Mouse (Mus musculus): Measurements from ENCODE around the gene Cbfa2t2. TPM values are rescaled to one million over a fixed set of nuclear protein-coding genes. Genes with fewer than 3 reads are reported as not detected.

The Cbfa2t2 gene
- total and polyA plus RNA-seq, 2 experiments from 2014 or later, result 18.2 to 45.1 TPM

- Histone ChIP-seq H3K27ac (ENCODE audit: low read depth) (no peak overlapping the region), H3K4me3 (ENCODE audit: low read depth, low read length) (no peak overlapping the region), H3K4me1 (ENCODE audit: control insufficient read depth, insufficient read depth) (no peaks in the 10 kb centered on the region), H3K4me2 (ENCODE audit: low read depth, low read length) (no peak overlapping the region), H3K9me3 (replicated peaks; ENCODE audit: control insufficient read depth, low read length) (no peaks in the 10 kb centered on the region), H3K9ac (replicated peaks; ENCODE audit: low read depth, low read length) (no peak overlapping the region), H3K27me3 (ENCODE audit: control insufficient read depth, insufficient read depth, low read length) (no peaks in the 10 kb centered on the region), H3K36me3 (replicated peaks; ENCODE audit: control insufficient read depth, insufficient read depth, low read length) (peaks cover 37% of the 10 kb centered on the region)
- TF ChIP-seq EP300 (IDR thresholded peaks at IDR 0.05; ENCODE audit: low read depth) (no peak), CTCF (IDR thresholded peaks at IDR 0.05; ENCODE audit: low read depth) (peak; percentile 27; the same call in 1 of the 2 replicates)
- DNase-seq (ENCODE audit: low spot score) (peak; percentile 24), ATAC-seq (ENCODE audit: insufficient read depth, low read depth) (no peak)
- WGBS, result 54% methylated on average over 9 of the region's 9 CpGs
Observed at GRCm38 (mm10) chr2:154507566-154508283, 71.4 kb downstream of the Cbfa2t2 start.

DNA sequence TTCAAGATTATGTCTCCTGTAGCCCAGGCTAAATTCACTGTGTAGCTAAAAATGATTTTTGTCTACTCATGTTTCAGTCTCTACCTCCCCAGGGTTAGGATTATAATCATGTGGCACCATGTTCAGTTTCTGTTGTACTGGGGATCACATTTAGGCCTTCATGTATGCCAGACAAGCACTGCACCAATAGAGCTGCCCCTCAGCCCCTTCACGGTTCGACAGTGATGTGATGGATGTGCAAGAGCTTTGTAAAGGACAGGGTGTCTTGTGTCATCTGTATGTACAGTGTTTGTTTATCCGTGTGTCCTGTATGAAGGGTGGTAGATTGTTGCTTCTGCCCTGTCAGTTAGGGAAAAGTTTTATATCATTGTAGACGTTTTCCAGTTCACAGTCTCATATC, 72.2 kb downstream of the Cbfa2t2 start:
- no peak overlapping the region for H3K4me3 ChIP-seq (ENCODE audit: low read depth, low read length)
- H3K9ac ChIP-seq (replicated peaks; ENCODE audit: low read depth, low read length), result no peak overlapping the region
- no peak for ATAC-seq (ENCODE audit: insufficient read depth, low read depth)
- H3K9me3 ChIP-seq (replicated peaks; ENCODE audit: control insufficient read depth, low read length), result no peaks in the 10 kb centered on the region
- H3K27ac ChIP-seq (ENCODE audit: low read depth), result no peak overlapping the region
- no peak for DNase-seq (ENCODE audit: low spot score)
- no peak overlapping the region for H3K4me2 ChIP-seq (ENCODE audit: low read depth, low read length)
- peaks cover 37% of the 10 kb centered on the region for H3K36me3 ChIP-seq (replicated peaks; ENCODE audit: control insufficient read depth, insufficient read depth, low read length)
- WGBS, result 90% methylated on average over 4 of the region's 4 CpGs
- H3K27me3 ChIP-seq (ENCODE audit: control insufficient read depth, insufficient read depth, low read length), result no peaks in the 10 kb centered on the region
- no peaks in the 10 kb centered on the region for H3K4me1 ChIP-seq (ENCODE audit: control insufficient read depth, insufficient read depth)
- TF ChIP-seq CTCF (IDR thresholded peaks at IDR 0.05; ENCODE audit: low read depth) (no peak), EP300 (IDR thresholded peaks at IDR 0.05; ENCODE audit: low read depth) (no peak)

DNA sequence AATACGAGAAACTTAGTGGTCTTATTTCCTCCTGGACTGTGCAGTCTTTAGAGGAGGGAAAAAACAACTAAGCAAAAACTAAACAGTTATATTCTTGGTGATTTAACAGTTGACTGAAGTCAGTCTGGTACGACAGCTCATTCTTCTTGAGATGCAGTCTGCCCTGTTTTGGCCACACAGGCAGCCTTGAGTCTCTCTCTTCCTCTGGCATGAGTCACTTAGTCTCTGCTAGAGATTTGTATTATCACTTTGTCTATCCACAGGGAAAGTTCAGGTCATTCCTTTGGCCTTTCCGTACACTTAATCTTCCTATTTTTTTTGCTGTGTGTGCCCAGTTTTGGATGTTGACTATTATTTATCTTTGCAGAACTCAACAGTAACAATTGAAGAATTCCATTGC, 73.9 kb downstream of the Cbfa2t2 start:
- 86% methylated on average over 3 of the region's 3 CpGs for WGBS
- H3K27me3 ChIP-seq (ENCODE audit: control insufficient read depth, insufficient read depth, low read length), result no peaks in the 10 kb centered on the region

GRCm38 (mm10) chr2:154516944-154517343, 80.7 kb downstream of the Cbfa2t2 start:
- ATAC-seq (ENCODE audit: insufficient read depth, low read depth) (no peak), DNase-seq (ENCODE audit: low spot score) (no peak)
- Histone ChIP-seq H3K9me3 (replicated peaks; ENCODE audit: control insufficient read depth, low read length) (no peaks in the 10 kb centered on the region), H3K4me2 (ENCODE audit: low read depth, low read length) (no peak overlapping the region), H3K36me3 (replicated peaks; ENCODE audit: control insufficient read depth, insufficient read depth, low read length) (peaks cover 24% of the 10 kb centered on the region), H3K9ac (replicated peaks; ENCODE audit: low read depth, low read length) (no peak overlapping the region), H3K27me3 (ENCODE audit: control insufficient read depth, insufficient read depth, low read length) (no peaks in the 10 kb centered on the region), H3K27ac (ENCODE audit: low read depth) (no peak overlapping the region), H3K4me1 (ENCODE audit: control insufficient read depth, insufficient read depth) (no peaks in the 10 kb centered on the region), H3K4me3 (ENCODE audit: low read depth, low read length) (no peak overlapping the region)
- TF ChIP-seq EP300 (IDR thresholded peaks at IDR 0.05; ENCODE audit: low read depth) (no peak), CTCF (IDR thresholded peaks at IDR 0.05; ENCODE audit: low read depth) (no peak)
- 68% methylated on average over 3 of the region's 3 CpGs for WGBS

More for the DNA sequence above, 73.9 kb downstream of the Cbfa2t2 start:
- no peak for ATAC-seq (ENCODE audit: insufficient read depth, low read depth)
- H3K4me3 ChIP-seq (ENCODE audit: low read depth, low read length), result no peak overlapping the region
- no peaks in the 10 kb centered on the region for H3K4me1 ChIP-seq (ENCODE audit: control insufficient read depth, insufficient read depth)
- H3K9ac ChIP-seq (replicated peaks; ENCODE audit: low read depth, low read length), result no peak overlapping the region
- peaks cover 28% of the 10 kb centered on the region for H3K36me3 ChIP-seq (replicated peaks; ENCODE audit: control insufficient read depth, insufficient read depth, low read length)
- no peak overlapping the region for H3K4me2 ChIP-seq (ENCODE audit: low read depth, low read length)
- no peaks in the 10 kb centered on the region for H3K9me3 ChIP-seq (replicated peaks; ENCODE audit: control insufficient read depth, low read length)
- DNase-seq (ENCODE audit: low spot score), result no peak
- TF ChIP-seq EP300 (IDR thresholded peaks at IDR 0.05; ENCODE audit: low read depth), result no peak
- TF ChIP-seq CTCF (IDR thresholded peaks at IDR 0.05; ENCODE audit: low read depth), result no peak
- H3K27ac ChIP-seq (ENCODE audit: low read depth), result no peak overlapping the region

DNA sequence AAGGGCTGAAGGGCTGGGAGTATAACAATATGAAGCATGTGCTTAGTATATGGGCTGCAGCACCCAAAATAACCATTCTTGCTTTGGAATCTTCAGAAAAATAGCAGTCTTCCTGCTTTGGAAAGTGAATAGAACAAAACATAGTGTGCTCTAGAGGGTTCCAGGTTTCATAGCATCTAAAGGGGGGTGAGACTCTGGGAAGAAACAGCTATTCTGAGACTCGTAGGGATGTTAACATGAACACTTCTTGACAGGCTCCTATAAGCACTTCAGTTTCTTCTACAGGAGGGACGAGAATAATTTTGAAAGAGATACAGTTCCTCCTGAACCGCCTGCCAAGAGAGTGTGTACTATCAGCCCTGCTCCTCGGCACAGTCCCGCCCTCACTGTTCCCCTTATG, 81.1 kb downstream of the Cbfa2t2 start:
- H3K27me3 ChIP-seq (ENCODE audit: control insufficient read depth, insufficient read depth, low read length), result no peaks in the 10 kb centered on the region
- 52% methylated on average over 5 of the region's 5 CpGs for WGBS
- peaks cover 27% of the 10 kb centered on the region for H3K36me3 ChIP-seq (replicated peaks; ENCODE audit: control insufficient read depth, insufficient read depth, low read length)
- H3K4me2 ChIP-seq (ENCODE audit: low read depth, low read length), result no peak overlapping the region
- H3K4me3 ChIP-seq (ENCODE audit: low read depth, low read length), result no peak overlapping the region
- no peak overlapping the region for H3K27ac ChIP-seq (ENCODE audit: low read depth)
- TF ChIP-seq EP300 (IDR thresholded peaks at IDR 0.05; ENCODE audit: low read depth), result no peak
- TF ChIP-seq CTCF (IDR thresholded peaks at IDR 0.05; ENCODE audit: low read depth), result no peak
- H3K4me1 ChIP-seq (ENCODE audit: control insufficient read depth, insufficient read depth), result no peaks in the 10 kb centered on the region
- H3K9me3 ChIP-seq (replicated peaks; ENCODE audit: control insufficient read depth, low read length), result no peaks in the 10 kb centered on the region
- ATAC-seq (ENCODE audit: insufficient read depth, low read depth), result no peak
- no peak overlapping the region for H3K9ac ChIP-seq (replicated peaks; ENCODE audit: low read depth, low read length)
- DNase-seq (ENCODE audit: low spot score), result no peak

DNA sequence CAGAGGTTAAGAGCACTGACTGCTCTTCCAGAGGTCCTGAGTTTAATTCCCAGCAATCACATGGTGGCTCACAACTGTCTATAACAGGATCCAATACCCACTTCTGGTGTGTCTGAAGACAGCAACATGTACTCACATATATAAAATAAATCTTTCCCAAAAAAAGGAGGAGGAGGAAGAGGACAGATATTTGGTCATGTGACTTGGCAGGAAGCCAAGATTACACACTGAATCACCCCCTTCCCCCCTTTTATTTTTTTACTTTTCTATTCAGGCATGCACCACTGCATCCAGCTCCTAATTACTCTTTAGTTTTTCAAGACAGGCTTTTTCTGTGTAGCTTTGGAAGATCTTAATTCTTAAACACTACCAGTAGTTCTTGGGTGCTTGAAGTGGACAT, 85.2 kb downstream of the Cbfa2t2 start:
- Histone ChIP-seq H3K27me3 (ENCODE audit: control insufficient read depth, insufficient read depth, low read length) (no peaks in the 10 kb centered on the region), H3K9ac (replicated peaks; ENCODE audit: low read depth, low read length) (no peak overlapping the region), H3K4me1 (ENCODE audit: control insufficient read depth, insufficient read depth) (no peaks in the 10 kb centered on the region), H3K36me3 (replicated peaks; ENCODE audit: control insufficient read depth, insufficient read depth, low read length) (peaks cover 59% of the 10 kb centered on the region), H3K27ac (ENCODE audit: low read depth) (no peak overlapping the region), H3K9me3 (replicated peaks; ENCODE audit: control insufficient read depth, low read length) (no peaks in the 10 kb centered on the region), H3K4me2 (ENCODE audit: low read depth, low read length) (no peak overlapping the region), H3K4me3 (ENCODE audit: low read depth, low read length) (no peak overlapping the region)
- DNase-seq (ENCODE audit: low spot score) (no peak), ATAC-seq (ENCODE audit: insufficient read depth, low read depth) (no peak)
- no peak for TF ChIP-seq CTCF (IDR thresholded peaks at IDR 0.05; ENCODE audit: low read depth)
- TF ChIP-seq EP300 (IDR thresholded peaks at IDR 0.05; ENCODE audit: low read depth), result no peak
